Mouse (Mus musculus) heart, adult 10 weeks (tissue): ENCODE measurements around the gene Mrm3. TPM values are rescaled to one million over a fixed set of nuclear protein-coding genes. Genes with fewer than 3 reads are reported as not detected.

Source experiments
- polyA plus RNA-seq: library from polyadenylated mRNA; stranded (reverse); fragments of 350-450 nt; fragmentation: Illumina TruSeq; extraction: RNeasy Lipid Tissue Mini Kit (QIAGEN cat#74804); gene quantifications from one replicate; pipeline ENCODE4 v1.2.3, GENCODE M21; 2014; ENCODE audit warnings: low read depth, low replicate concordance

Gene Mrm3
- polyA plus RNA-seq, result 28.5 TPM

GRCm38 (mm10) chr11:76242901-76243810 is at the start of gene Mrm3, which contains the start of gene Glod4:
Gene Mrm3, plus strand, starts transcription at chr11:76243715.
Gene Glod4, minus strand, starts transcription at chr11:76243725.

GRCm38 (mm10) chr11:76217390-76217800 is 26.1 kb upstream of the Mrm3 start, which contains the start of the genes Dbil5 and Gemin4:
Gene Dbil5, plus strand, starts transcription at chr11:76217608.
Gene Gemin4, minus strand, starts transcription at chr11:76217664.

Other genes starting within 250 kb of the Mrm3 start
- gene 1700016K19Rik, start 243.8 kb upstream of the Mrm3 start, polyA plus RNA-seq, result not detected
- 26.2 TPM for gene Rflnb, start 215.9 kb upstream of the Mrm3 start, polyA plus RNA-seq
- gene Vps53, start 64.1 kb upstream of the Mrm3 start, polyA plus RNA-seq, result 23.3 TPM
- gene Fam57a, start 64.0 kb upstream of the Mrm3 start, polyA plus RNA-seq, result 4.8 TPM
- not detected for gene Dbil5, start 26.1 kb upstream of the Mrm3 start, polyA plus RNA-seq
- 4.8 TPM for gene Gemin4, start 26.1 kb upstream of the Mrm3 start, polyA plus RNA-seq
- 48.7 TPM for gene Glod4, start within 50 bp of the Mrm3 start, polyA plus RNA-seq
- 12.9 TPM for gene Nxn, start 155.4 kb downstream of the Mrm3 start, polyA plus RNA-seq
- gene Timm22, start 163.2 kb downstream of the Mrm3 start, polyA plus RNA-seq, result 27.8 TPM